In the genomic region with DNA sequence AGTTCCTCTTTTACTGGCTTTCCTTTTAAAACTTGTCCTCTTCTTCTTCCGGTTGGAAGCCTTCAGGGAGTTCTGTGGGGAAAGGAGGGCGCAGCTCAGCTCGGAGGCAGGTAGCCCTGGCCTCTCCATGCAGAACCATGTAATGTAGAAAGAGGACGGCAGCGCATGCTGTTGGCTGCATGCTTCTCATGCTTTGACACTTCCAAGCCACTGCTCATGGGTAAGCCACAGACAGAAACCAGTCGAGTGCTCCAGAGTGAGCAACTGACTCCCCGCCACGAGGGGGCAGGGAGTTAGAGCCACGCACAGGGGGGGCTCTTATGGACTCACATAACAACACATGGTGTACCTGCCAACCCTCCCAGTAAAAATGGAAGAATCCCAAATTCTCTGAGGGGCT, we compare ENCODE assay signal across 26 mouse cellular contexts.
"Had no signal": no experiment of that assay in that cellular context is flagged by ENCODE, and none has a peak within 500 bp of the region (broad histone marks: within the 10 kb centered on the region; RNA-seq: fewer than 3 reads in every experiment).

No protein-coding gene starts in this region.

- ATAC-seq: hindbrain, embryonic 16.5 days; inflammation-experienced regulatory T-cells, adult 6 months; intestine, embryonic 15.5 days; intestine, postnatal 0 days had no signal

- H3K9ac ChIP-seq: heart, embryonic 12.5 days; hindbrain, embryonic 12.5 days; hindbrain, embryonic 14.5 days; intestine, embryonic 15.5 days; limb, embryonic 12.5 days; liver, embryonic 13.5 days had no signal

- H3K4me3 ChIP-seq: gastrocnemius, adult 2 months; heart, embryonic 10.5 days; heart, embryonic 12.5 days; hindbrain, embryonic 10.5 days; hindbrain, embryonic 12.5 days; intestine, embryonic 15.5 days; layer of hippocampus, adult 2 months; left cerebral cortex, adult 2 months; limb, embryonic 10.5 days; limb, embryonic 12.5 days; liver, embryonic 13.5 days had no signal

- H3K27ac ChIP-seq: gastrocnemius, adult 2 months; heart, embryonic 10.5 days; hindbrain, embryonic 10.5 days; hindbrain, embryonic 12.5 days; hindbrain, embryonic 14.5 days; intestine, embryonic 15.5 days; layer of hippocampus, adult 2 months; left cerebral cortex, adult 2 months; limb, embryonic 10.5 days; limb, embryonic 12.5 days; liver, embryonic 13.5 days had no signal

- H3K4me2 ChIP-seq: heart, embryonic 12.5 days; hindbrain, embryonic 12.5 days; hindbrain, embryonic 14.5 days; intestine, embryonic 15.5 days; limb, embryonic 12.5 days; liver, embryonic 11.5 days; liver, embryonic 13.5 days had no signal

- H3K27me3 ChIP-seq: heart, embryonic 12.5 days; hindbrain, embryonic 12.5 days; intestine, embryonic 15.5 days; limb, embryonic 12.5 days; liver, embryonic 13.5 days had no signal

- H3K9me3 ChIP-seq: heart, embryonic 10.5 days; heart, embryonic 12.5 days; hindbrain, embryonic 10.5 days; hindbrain, embryonic 12.5 days; intestine, embryonic 15.5 days; limb, embryonic 10.5 days; limb, embryonic 12.5 days; liver, embryonic 13.5 days had no signal

- DNase-seq: gastrocnemius, adult 2 months; gastrocnemius, postnatal 10 days; gastrocnemius, postnatal 25 days; heart, postnatal 10 days; heart, postnatal 4 days; kidney, adult 18-20 months; kidney, adult 8-10 months; kidney, postnatal 10 days; kidney, postnatal 25 days; kidney, postnatal 4 days; liver; liver, embryonic 13.5 days had no signal

- H3K4me1 ChIP-seq: heart, embryonic 10.5 days; hindbrain, embryonic 10.5 days; hindbrain, embryonic 12.5 days; intestine, embryonic 15.5 days; limb, embryonic 10.5 days had no signal

- H3K36me3 ChIP-seq: heart, embryonic 10.5 days; heart, embryonic 12.5 days; hindbrain, embryonic 10.5 days; hindbrain, embryonic 12.5 days; intestine, embryonic 15.5 days; limb, embryonic 10.5 days; limb, embryonic 12.5 days; liver, embryonic 13.5 days had no signal
